Mouse (Mus musculus) B cell, adult 2 months (primary cell): ENCODE results near the gene Mageb18.
"Not testable (repeated sequence)": the region's sequence is repeated elsewhere in the genome, so short reads cannot be mapped to it uniquely, and the experiment has no call there.

ENCODE experiments used
- DNase-seq, 2 experiments: peaks; one replicate each; pipeline ENCODE4 v3.0.0; 2022

The Mageb18 gene

DNA sequence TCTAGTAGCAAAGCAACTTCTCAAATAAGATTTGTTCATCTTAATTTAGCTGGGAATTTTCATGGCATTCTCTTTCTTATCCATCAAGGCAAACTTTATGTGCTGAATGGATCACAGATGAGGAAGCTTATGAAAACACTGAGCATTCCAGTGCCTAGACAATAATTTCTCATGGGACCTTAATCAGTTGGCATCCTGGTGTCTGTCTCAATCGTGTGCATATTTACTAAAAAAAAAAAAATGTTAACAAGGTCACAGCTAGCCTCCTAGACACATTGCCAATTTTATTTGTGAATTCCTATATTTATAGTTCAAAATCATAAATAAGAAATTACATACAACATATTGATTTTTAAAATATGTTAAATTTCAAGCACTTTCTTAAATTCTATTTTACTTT is at the start of gene Mageb18:
TSS of gene Mageb18 (minus strand) at position 101 of the 400 bp plus-strand sequence.
- DNase-seq = no peak

GRCm38 (mm10) chrX:92612788-92613187 is 13.4 kb upstream of the Mageb18 start:
- no peak for DNase-seq

DNA sequence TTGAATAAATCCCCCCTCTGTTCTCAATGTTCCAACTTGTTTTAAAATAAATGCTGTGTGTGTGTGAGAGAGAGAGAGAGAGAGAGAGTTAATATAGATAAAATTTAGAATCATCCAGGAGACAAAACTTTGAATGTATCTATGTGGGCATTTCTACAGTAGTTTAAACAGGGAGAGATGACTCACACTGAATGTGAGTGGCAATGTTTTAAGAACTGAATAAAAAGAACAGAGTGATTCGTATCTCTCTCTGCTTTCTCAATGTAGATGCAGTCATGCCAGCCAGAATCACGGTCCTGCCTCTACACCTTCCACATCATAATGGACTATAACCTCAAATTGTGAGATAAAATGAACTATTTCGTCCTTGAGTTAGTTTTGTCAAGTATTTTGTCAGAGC is 11.1 kb upstream of the Mageb18 start:
- DNase-seq = no peak

GRCm38 (mm10) chrX:92597324-92597723 is 2.0 kb downstream of the Mageb18 start:
- DNase-seq = no peak

DNA sequence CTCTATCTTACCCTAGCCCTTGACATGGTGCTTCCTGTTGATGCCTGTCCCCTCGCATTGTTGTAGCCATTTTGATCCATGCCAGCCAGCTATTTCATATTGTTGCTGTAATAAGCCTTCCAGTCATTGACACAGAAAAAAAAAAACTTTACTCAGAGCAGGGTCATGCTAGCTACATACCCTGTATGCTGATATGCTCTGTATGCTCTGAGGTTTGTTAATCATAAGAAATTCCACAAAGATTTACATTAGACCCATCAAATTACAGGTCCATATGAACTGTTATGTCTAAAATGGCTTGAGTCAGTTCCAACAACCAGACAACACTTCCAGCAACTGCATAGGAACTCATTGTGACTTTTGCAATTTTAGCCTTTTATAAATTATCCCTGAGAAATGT is 71.5 kb downstream of the Mageb18 start:
- DNase-seq = no peak

GRCm38 (mm10) chrX:92498254-92498653 is 101.1 kb downstream of the Mageb18 start:
- DNase-seq = no peak

GRCm38 (mm10) chrX:92489649-92490048 is 109.7 kb downstream of the Mageb18 start, which contains the start of gene Gm5941:
Gm5941 (plus strand) TSS chrX:92489949.
- DNase-seq = not testable (repeated sequence)

- no peak for DNase-seq
Measured at GRCm38 (mm10) chrX:92464773-92465172, 134.6 kb downstream of the Mageb18 start.

DNA sequence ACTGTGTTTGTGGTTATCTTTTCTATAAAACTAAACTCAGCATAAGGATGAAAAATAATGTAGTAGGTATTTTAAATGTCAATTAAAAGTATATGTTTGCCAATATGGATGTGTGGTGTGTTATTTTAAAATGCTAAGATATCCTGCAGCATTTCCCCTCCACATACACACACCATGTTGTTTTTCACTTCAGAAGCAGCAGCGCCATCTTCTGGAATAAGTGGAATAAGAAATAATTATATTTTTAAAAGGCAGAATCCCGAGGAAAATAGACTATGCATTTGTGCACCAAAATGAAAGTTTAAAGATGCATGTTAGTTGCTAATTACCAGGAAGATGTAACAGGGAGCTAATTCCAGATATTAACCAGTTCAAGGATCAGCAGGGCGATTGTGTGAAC is 138.9 kb downstream of the Mageb18 start:
- DNase-seq = no peak

DNA sequence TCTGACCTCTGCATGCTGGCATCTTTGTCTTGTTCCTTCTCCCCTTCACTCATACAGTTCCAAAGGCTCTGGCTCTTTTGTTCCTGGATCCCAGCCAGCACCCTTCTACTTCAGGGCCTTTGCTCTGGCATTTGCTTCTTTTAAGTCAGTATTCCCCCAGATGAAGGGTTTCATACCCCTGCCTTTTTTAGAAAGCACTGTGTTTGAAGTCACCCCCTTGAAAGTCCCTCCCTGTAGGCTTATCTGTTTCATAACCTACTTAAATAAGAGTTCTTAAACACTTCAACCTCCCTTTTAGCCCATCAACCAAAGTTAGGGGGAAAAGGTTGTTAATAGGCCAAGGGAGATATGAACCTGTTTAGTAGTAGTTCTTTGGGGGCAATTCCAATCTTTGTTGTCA is 212.0 kb downstream of the Mageb18 start:
- no peak for DNase-seq

DNA sequence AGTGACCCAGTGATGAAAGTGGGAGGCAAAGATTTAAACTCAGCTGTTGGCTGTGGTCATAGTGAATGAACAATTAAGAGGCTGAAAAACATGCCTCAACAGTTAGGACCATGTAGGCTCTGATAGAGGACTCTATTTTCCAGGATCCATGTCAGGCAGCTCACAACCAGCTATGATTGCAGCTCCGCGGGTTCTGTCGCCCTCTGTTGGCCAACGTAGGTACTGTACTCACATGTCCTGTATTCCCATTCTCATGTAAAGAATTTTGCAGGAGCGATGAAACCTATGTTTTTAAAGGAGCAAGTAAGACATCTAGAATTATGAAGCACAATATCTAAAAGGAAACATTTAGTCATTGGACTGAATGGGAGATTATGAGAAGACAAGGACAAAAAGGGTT is 256.4 kb downstream of the Mageb18 start:
- DNase-seq = peak in 1 of 2 experiments; percentile 2

GRCm38 (mm10) chrX:92340906-92341305 is 258.5 kb downstream of the Mageb18 start:
- DNase-seq = no peak

- DNase-seq = no peak
Measured at GRCm38 (mm10) chrX:92339551-92339950, 259.8 kb downstream of the Mageb18 start.

DNA sequence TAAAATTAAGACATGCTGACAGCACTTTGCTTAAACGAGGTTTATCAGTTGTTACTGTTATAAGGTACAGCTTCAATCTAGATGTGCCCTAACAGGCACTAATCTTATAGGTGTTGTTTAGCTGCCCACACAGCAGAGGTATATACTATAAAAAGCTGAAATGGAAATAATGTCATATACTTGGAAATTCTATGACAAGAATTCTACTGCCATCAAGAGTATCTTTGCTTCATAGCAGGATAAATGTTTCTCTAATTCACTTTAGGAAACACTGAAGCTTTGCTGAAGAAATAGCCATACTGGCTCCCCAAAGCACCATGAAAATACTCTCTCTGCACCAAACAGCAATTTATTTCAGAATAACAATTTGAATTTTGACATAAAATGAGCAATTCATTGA is 265.9 kb downstream of the Mageb18 start:
- no peak for DNase-seq

GRCm38 (mm10) chrX:92323599-92323998 is 275.8 kb downstream of the Mageb18 start:
- DNase-seq = no peak

DNA sequence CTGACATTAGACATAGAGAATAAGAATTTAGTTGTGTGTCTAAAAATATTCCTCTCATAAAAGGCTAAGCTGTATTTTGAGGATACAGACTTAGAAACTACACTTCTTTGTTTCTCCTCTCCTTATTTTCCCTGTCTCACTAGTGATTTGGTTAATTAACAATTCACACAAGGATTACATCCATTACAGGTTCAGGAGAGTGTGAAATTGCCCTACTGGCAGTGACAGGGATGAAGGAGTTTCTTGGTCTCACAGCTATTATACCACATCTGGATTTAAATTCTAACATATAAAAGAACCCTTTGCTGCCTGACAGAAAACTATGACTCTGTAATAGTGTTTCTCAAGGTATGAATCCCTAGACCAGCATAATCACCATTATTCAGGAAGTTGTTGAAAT is 318.8 kb downstream of the Mageb18 start:
- no peak for DNase-seq
